Mouse (Mus musculus): ENCODE measurements around the gene Proser3. TPM values are rescaled to one million over a fixed set of nuclear protein-coding genes. Genes with fewer than 3 reads are reported as not detected.

The Proser3 gene
- polyA plus RNA-seq, 1 experiment from 2014 or later, result 5.2 TPM

DNA sequence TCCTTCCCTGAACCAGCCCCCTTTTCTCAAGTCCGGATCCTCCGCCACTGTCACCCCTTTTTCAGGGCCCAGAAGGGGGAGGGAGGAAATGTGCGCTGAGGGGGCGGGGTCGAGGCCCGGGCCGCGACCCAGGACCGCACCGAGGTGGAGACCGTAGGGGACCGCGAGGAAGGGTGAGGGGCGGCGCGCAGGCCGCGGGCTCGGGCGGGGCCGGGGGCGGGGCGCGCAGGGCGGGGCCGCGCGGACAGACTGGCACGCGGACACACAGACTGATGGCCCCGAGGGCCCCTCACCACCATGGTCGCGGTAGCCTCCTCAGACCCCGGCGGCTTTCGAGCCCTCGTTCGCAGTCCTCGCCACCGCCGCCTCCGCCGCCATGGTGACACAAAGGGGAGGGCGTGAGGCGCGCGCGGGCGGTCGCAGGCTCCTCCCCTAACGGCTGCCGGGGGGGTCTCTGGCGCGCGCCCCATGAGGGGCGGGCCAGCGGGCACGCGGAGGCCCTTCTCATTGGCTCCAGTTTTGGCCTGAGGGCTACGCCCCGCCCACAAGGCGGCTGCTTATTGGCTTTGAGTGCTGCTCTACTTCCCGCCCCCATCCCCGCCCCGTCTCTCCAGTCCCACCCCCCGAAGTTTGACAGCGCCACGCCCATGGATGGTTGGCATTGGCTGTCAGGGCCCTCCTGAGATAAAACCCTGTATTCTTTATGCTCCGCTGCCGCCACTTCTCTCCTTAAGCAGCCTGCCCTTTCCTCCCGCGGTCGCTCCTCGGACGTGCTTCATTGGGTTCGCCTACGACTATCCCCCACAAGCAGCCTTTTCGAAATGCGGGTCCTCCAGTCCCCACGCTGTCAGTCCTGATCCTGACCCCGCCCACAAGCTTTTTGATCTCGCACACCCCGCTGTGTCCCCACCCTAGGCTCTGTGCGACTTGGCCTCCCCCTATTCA is 17.2 kb downstream of the Proser3 start, which contains the start of gene Arhgap33:
Arhgap33 (minus strand) TSS at position 428 of the 945 bp plus-strand sequence.
- Histone ChIP-seq H3K9me3 (replicated peaks; ENCODE audit: low read length) (no peaks in the 10 kb centered on the region), H3K36me3 (ENCODE audit: insufficient read depth, low read length) (peaks cover 2% of the 10 kb centered on the region; the same call in 1 of the 2 replicates), H3K4me3 (replicated peaks; ENCODE audit: low read depth, low read length) (peak within 1 kb of the TSS; percentile 74), H3K4me1 (replicated peaks; ENCODE audit: insufficient read depth, low read length) (peaks cover 7% of the 10 kb centered on the region; the same call in 1 of the 2 replicates), H3K27me3 (ENCODE audit: insufficient read depth, low read length) (no peaks in the 10 kb centered on the region), H3K27ac (0 out of 2 replicates have a peak within 1 kb of the TSS, but pooled peaks have one; percentile 22), H3K4me2 (ENCODE audit: low read length) (peak within 1 kb of the TSS; percentile 94), H3K9ac (ENCODE audit: low read depth, low read length) (peak within 1 kb of the TSS; percentile 71)
- WGBS, result under 1% methylated on average over 46 of the region's 84 CpGs
- peak; percentile 92 for ATAC-seq (replicated peaks; ENCODE audit: low FRiP score, low read depth)
- DNase-seq (ENCODE audit: low spot score), result peak; percentile 97
- no peak for TF ChIP-seq CTCF (IDR thresholded peaks at IDR 0.05; ENCODE audit: low read depth)

DNA sequence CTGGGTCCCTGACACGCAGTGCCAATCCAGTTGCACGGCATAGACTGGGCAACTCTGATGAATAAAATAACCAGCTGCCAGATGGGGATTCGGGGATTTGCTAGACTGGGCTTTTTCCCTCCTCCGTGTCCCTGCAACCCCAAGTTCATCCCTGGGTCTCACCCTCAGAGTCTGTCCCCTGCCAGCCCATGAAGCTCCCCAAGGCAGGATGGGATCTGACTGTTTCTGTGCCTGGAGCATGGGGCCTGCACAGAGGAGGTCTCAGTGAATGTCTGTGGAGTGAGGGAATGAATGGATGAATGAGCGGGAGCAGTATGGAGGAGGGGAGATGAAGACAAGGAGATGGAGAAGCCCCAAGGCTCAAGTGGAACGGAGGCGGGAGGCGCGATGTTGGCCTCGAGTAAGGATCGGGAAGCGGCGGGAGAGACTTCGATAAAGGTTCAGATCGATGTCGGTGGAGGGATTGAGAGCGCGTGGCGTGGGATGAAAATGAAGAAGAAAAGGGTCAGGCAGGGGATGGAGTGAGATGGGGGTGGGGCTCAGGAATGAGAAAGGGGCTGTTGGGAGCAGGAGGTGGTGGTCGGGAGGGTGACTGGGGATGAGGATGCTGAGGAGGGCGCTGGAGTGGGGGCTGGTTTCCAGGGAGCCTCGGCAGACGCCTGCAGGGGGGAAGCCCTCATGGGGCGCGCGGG is 18.0 kb downstream of the Proser3 start:
- 8% methylated on average over 25 of the region's 26 CpGs for WGBS
- Histone ChIP-seq H3K36me3 (ENCODE audit: insufficient read depth, low read length) (peaks cover 9% of the 10 kb centered on the region; the same call in 1 of the 2 replicates), H3K4me3 (replicated peaks; ENCODE audit: low read depth, low read length) (peak overlapping the region; percentile 74), H3K9ac (ENCODE audit: low read depth, low read length) (peak overlapping the region; percentile 71), H3K27ac (0 out of 2 replicates have a peak overlapping the region, but pooled peaks have one; percentile 22), H3K4me1 (replicated peaks; ENCODE audit: insufficient read depth, low read length) (peaks cover 7% of the 10 kb centered on the region; the same call in 1 of the 2 replicates), H3K4me2 (ENCODE audit: low read length) (peak overlapping the region; percentile 94), H3K27me3 (ENCODE audit: insufficient read depth, low read length) (no peaks in the 10 kb centered on the region), H3K9me3 (replicated peaks; ENCODE audit: low read length) (no peaks in the 10 kb centered on the region)
- no peak for TF ChIP-seq CTCF (IDR thresholded peaks at IDR 0.05; ENCODE audit: low read depth)
- DNase-seq (ENCODE audit: low spot score), result peak; percentile 20
- ATAC-seq (replicated peaks; ENCODE audit: low FRiP score, low read depth), result no peak

DNA sequence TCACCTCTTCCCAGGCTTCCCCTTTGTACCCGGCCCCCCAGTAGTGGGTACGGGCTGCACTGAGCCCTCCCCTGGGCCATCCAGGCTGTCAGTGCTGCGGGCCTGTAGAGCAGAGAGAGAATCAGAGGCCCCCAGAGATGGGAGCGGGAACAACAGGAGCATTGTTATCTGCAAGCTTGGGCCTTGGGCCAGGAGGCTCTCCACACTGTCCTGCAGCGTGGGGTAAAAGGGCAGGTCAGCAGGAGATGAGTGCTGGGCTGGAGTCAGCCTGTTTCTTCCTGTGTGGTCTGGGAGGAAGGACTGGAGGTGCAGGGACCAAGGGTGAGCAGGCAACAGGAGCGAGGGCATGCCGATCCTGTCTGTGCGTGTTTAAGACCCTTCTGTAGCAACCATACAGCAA is 19.2 kb downstream of the Proser3 start:
- H3K36me3 ChIP-seq (ENCODE audit: insufficient read depth, low read length), result peaks cover 19% of the 10 kb centered on the region; the same call in 1 of the 2 replicates
- ATAC-seq (replicated peaks; ENCODE audit: low FRiP score, low read depth) (peak; percentile 45; the same call in 1 of the 2 replicates), DNase-seq (ENCODE audit: low spot score) (peak; percentile 41)
- no peak overlapping the region for H3K9ac ChIP-seq (ENCODE audit: low read depth, low read length)
- no peak overlapping the region for H3K4me2 ChIP-seq (ENCODE audit: low read length)
- H3K4me3 ChIP-seq (replicated peaks; ENCODE audit: low read depth, low read length), result no peak overlapping the region
- H3K4me1 ChIP-seq (replicated peaks; ENCODE audit: insufficient read depth, low read length), result peaks cover 7% of the 10 kb centered on the region; the same call in 1 of the 2 replicates
- TF ChIP-seq CTCF (IDR thresholded peaks at IDR 0.05; ENCODE audit: low read depth), result no peak
- no peaks in the 10 kb centered on the region for H3K9me3 ChIP-seq (replicated peaks; ENCODE audit: low read length)
- no peak overlapping the region for H3K27ac ChIP-seq
- 32% methylated on average over 8 of the region's 8 CpGs for WGBS
- no peaks in the 10 kb centered on the region for H3K27me3 ChIP-seq (ENCODE audit: insufficient read depth, low read length)

DNA sequence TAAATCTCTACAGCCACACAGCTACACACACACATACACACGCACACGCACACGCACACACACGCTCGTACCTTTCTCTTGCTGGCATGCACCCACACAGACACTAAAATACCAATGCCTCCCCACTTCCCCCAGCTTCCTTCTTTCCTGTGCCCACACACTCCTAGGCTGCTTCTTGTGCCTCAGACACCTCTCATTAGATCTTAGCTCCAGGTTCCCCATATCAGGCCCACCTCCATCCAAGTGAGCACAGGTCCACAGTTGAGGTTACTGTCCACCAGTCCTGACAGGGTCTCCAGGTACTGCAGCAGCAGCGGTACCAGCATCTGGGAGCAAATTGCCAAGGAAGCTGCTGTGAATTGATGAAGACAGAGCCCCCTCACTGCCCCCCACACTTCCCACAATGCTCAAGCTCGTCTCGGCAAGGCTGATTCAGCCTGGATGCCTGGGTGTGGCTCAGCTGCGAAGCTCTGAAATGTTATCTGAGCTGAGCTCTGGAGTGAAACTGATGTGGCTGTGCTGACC is 20.7 kb downstream of the Proser3 start:
- Histone ChIP-seq H3K9ac (ENCODE audit: low read depth, low read length) (no peak overlapping the region), H3K4me1 (replicated peaks; ENCODE audit: insufficient read depth, low read length) (peaks cover 13% of the 10 kb centered on the region; the same call in 1 of the 2 replicates), H3K9me3 (replicated peaks; ENCODE audit: low read length) (no peaks in the 10 kb centered on the region), H3K4me2 (ENCODE audit: low read length) (no peak overlapping the region), H3K4me3 (replicated peaks; ENCODE audit: low read depth, low read length) (no peak overlapping the region), H3K27me3 (ENCODE audit: insufficient read depth, low read length) (no peaks in the 10 kb centered on the region), H3K36me3 (ENCODE audit: insufficient read depth, low read length) (peaks cover 21% of the 10 kb centered on the region; the same call in 1 of the 2 replicates), H3K27ac (no peak overlapping the region)
- TF ChIP-seq CTCF (IDR thresholded peaks at IDR 0.05; ENCODE audit: low read depth), result no peak
- ATAC-seq (replicated peaks; ENCODE audit: low FRiP score, low read depth) (no peak), DNase-seq (ENCODE audit: low spot score) (no peak)
- 79% methylated on average over 9 of the region's 9 CpGs for WGBS

DNA sequence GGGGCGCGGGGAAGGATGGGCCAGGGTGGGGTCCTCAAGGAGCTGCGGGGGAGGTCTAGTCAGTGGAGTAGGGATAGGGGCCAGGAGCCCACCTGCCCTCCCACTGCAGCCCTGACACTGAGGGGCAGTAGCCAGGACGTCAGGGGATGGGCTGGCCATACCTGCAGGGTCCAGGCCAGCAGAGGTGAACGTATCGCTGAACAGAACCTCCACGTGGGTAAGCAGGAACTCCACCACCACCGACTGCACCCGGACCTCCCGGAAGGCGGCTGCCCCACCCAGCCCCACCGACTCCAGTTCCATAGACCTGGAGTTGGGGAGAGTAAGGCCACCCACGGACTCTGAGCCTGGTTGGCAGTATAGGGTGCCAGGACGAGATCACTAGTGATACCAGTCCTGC is 25.1 kb downstream of the Proser3 start:
- Histone ChIP-seq H3K4me2 (ENCODE audit: low read length) (no peak overlapping the region; the same call in 1 of the 2 replicates), H3K4me3 (replicated peaks; ENCODE audit: low read depth, low read length) (no peak overlapping the region), H3K27me3 (ENCODE audit: insufficient read depth, low read length) (no peaks in the 10 kb centered on the region), H3K27ac (no peak overlapping the region), H3K9ac (ENCODE audit: low read depth, low read length) (peak overlapping the region; percentile 46; the same call in 1 of the 2 replicates), H3K9me3 (replicated peaks; ENCODE audit: low read length) (no peaks in the 10 kb centered on the region), H3K36me3 (ENCODE audit: insufficient read depth, low read length) (peaks cover 36% of the 10 kb centered on the region), H3K4me1 (replicated peaks; ENCODE audit: insufficient read depth, low read length) (peaks cover 15% of the 10 kb centered on the region; the same call in 1 of the 2 replicates)
- ATAC-seq (replicated peaks; ENCODE audit: low FRiP score, low read depth) (peak; percentile 19; the same call in 1 of the 2 replicates), DNase-seq (ENCODE audit: low spot score) (no peak)
- no peak for TF ChIP-seq CTCF (IDR thresholded peaks at IDR 0.05; ENCODE audit: low read depth)
- 67% methylated on average over 14 of the region's 14 CpGs for WGBS
